Mouse (Mus musculus) lung, postnatal 0 days (tissue): ENCODE data around the gene Zfp692. TPM values are rescaled to one million over a fixed set of nuclear protein-coding genes. Genes with fewer than 3 reads are reported as not detected.
A peak's percentile ranks its signal among the peaks of the same experiment; 100 is the strongest.

Experiments
- ATAC-seq: fragments of 200-750 bp; cut with Nextera tagmentation; 2 replicates; pipeline ENCODE4 v1.8.0; 2017; ENCODE audit warnings: moderate library complexity
- DNase-seq: peaks from one replicate; pipeline ENCODE4 v3.0.0-alpha.2; 2016; ENCODE audit warnings: low spot score
- H3K27ac ChIP-seq: fragments of 300-500 bp; sonication (generic); 2 replicates; pipeline ENCODE4 v1.5.1; 2014; ENCODE audit warnings: antibody characterized with exemption, mild to moderate bottlenecking, low read length, mixed read lengths
- H3K27me3 ChIP-seq: fragments of 300-500 bp; sonication (generic); replicated peaks from 2 replicates; pipeline ENCODE4 v1.6.1; 2014; ENCODE audit warnings: low read length, mixed read lengths; ENCODE audit not compliant: insufficient read depth
- H3K36me3 ChIP-seq: fragments of 300-500 bp; sonication (generic); 2 replicates; pipeline ENCODE4 v1.6.1; 2014; ENCODE audit warnings: low read length, mixed read lengths; ENCODE audit not compliant: insufficient read depth
- H3K4me1 ChIP-seq: fragments of 300-500 bp; sonication (generic); 2 replicates; pipeline ENCODE4 v1.6.1; 2014; ENCODE audit warnings: antibody characterized with exemption, low read depth, low read length, mixed read lengths; ENCODE audit not compliant: insufficient read depth
- H3K4me2 ChIP-seq: fragments of 300-500 bp; sonication (generic); replicated peaks from 2 replicates; pipeline ENCODE4 v1.6.1; 2014; ENCODE audit warnings: low read depth, mild to moderate bottlenecking, low read length, moderate library complexity, mixed read lengths
- H3K4me3 ChIP-seq: fragments of 300-500 bp; sonication (generic); 2 replicates; pipeline ENCODE4 v1.5.1; 2014; ENCODE audit warnings: low read depth, low read length
- H3K9ac ChIP-seq: fragments of 300-500 bp; sonication (generic); replicated peaks from 2 replicates; pipeline ENCODE4 v1.6.1; 2014; ENCODE audit warnings: low read depth, mild to moderate bottlenecking
- H3K9me3 ChIP-seq: fragments of 300-500 bp; sonication (generic); 2 replicates; pipeline ENCODE4 v1.6.1; 2016; ENCODE audit warnings: low read length, mixed read lengths
- CTCF ChIP-seq: IDR thresholded peaks from 2 replicates; pipeline ENCODE4 v1.5.1; 2016; ENCODE audit warnings: antibody characterized with exemption, mild to moderate bottlenecking
- EP300 ChIP-seq: IDR thresholded peaks from 2 replicates; pipeline ENCODE4 v1.6.1; 2016; ENCODE audit warnings: antibody characterized with exemption, mild to moderate bottlenecking, control low read depth
- WGBS: fragments of 180-500 bp; shearing (Covaris S2); extraction: QIAGEN DNeasy Blood & Tissue Kit; methylation state at CpG from one replicate; pipeline ENCODE4 v1.1.7; 2014; 5-methylcytosine and 5-hydroxymethylcytosine counted together
- polyA plus RNA-seq: library from polyadenylated mRNA; unstranded; fragments of >200 nt; fragmentation: Nextera tagmentation; extraction: Ambion mirVana; gene quantifications from 2 replicates; pipeline ENCODE4 v1.2.1, GENCODE M21; 2015

The Zfp692 gene
- polyA plus RNA-seq, 1 experiment from 2014 or later, result 5.6 TPM

DNA sequence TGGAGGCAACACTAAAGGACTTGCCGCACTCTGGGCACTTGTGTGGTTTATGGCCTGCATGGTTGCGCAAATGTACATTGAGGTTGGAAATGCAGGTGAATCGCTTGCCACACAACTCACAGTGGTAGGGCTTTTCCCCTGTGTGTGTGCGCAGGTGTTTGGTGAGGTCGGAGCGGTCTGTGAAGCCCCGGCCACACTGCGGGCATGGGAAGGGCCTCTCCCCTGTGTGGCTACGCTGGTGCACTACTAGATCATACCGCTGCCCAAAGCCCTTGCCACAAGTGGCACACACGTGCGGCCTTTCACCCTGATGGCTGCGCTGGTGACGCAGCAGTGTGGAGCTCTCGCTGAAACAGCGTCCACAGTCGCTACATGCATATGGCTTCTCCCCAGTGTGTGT, 9.5 kb downstream of the Zfp692 start:
- no peak for DNase-seq

DNA sequence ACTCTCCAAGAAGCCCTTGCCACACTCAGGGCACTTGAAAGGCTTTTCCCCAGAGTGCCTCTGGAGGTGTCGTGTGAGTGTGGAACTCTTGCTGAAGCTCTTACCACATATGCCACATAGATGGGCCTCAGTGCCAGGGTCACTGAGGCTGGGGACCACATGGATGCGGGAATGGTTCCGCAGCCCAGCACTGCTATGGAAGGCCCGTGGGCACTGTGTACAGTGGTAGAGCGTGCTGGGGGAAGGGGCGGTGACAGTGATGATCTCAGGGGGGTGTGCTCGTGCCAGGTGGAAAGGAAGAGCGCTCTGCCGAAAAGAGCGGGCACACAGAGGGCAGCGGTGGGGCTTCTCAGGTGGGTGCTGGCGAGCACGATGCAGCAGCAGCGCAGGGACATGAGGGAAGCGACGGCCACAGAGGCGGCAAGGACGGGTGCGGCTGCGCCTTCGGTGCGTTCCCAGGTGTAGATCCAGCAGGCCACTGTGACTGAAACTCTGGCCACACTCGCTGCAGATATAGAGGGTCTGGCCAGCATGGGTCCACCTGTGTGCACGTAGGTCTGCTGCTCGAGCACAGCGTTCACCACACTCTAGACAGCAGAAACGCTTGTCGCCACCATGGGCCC, 10.0 kb downstream of the Zfp692 start:
- Histone ChIP-seq H3K9ac (no peak overlapping the region), H3K27me3 (no peaks in the 10 kb centered on the region), H3K4me2 (no peak overlapping the region), H3K9me3 (no peaks in the 10 kb centered on the region), H3K4me1 (peaks cover 3% of the 10 kb centered on the region; the same call in 1 of the 2 replicates), H3K36me3 (peaks cover 7% of the 10 kb centered on the region; the same call in 1 of the 2 replicates), H3K4me3 (no peak overlapping the region), H3K27ac (no peak overlapping the region)
- no peak for ATAC-seq
- TF ChIP-seq EP300, result no peak
- TF ChIP-seq CTCF, result no peak
- WGBS, result 71% methylated on average over 28 of the region's 28 CpGs
- DNase-seq, result no peak

More for the DNA sequence above, 9.5 kb downstream of the Zfp692 start:
- 82% methylated on average over 17 of the region's 17 CpGs for WGBS
- Histone ChIP-seq H3K27me3 (no peaks in the 10 kb centered on the region), H3K36me3 (peaks cover 7% of the 10 kb centered on the region; the same call in 1 of the 2 replicates), H3K4me3 (no peak overlapping the region), H3K9ac (no peak overlapping the region), H3K27ac (no peak overlapping the region), H3K9me3 (no peaks in the 10 kb centered on the region), H3K4me1 (no peaks in the 10 kb centered on the region), H3K4me2 (no peak overlapping the region)
- no peak for TF ChIP-seq CTCF
- no peak for TF ChIP-seq EP300
- ATAC-seq, result no peak

DNA sequence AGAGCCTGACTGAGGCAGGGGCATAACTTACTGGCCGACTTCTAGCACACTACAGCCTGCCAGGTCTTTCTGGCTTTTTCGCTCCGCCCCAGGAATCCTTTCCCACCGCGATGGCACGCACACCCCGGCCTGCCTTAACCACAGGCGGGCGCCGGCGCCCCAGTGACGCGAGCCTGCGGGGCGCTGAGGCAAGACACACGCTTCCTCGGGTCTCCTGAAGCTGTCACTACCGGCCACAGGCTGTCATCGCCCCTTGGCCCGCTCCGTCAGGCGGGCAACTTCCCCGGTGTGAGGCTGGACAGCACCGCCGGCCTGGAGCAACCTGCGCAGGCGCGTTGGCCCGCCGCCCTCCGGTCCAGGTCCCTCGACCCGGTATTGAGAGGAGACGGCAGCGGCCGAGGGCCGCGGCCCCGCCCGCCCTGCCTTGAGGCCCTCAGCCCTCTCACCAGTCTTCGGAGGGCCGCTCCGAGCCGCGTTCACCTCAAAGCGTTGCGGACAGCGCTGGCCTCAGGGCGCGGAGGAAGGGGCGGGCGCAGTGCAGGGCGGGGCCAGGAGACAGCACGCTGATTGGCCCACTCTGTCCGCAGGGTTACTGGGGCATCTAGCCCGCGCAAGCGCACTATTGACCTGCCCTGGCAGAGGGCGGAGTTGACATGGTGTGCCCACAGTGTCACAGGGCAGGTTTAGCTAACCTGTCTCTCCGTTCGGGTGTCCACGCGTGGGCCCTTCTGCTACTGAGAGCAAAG, 16.1 kb downstream of the Zfp692 start:
- WGBS, result under 1% methylated on average over 59 of the region's 63 CpGs
- Histone ChIP-seq H3K4me2 (peak overlapping the region; percentile 77), H3K4me1 (peaks cover 17% of the 10 kb centered on the region; the same call in 1 of the 2 replicates), H3K27ac (peak overlapping the region; percentile 96), H3K9me3 (no peaks in the 10 kb centered on the region), H3K27me3 (no peaks in the 10 kb centered on the region), H3K9ac (peak overlapping the region; percentile 69), H3K4me3 (peak overlapping the region; percentile 60), H3K36me3 (peaks cover 4% of the 10 kb centered on the region; the same call in 1 of the 2 replicates)
- TF ChIP-seq CTCF (peak; percentile 28), EP300 (no peak)
- peak; percentile 99 for ATAC-seq
- DNase-seq, result peak; percentile 99

DNA sequence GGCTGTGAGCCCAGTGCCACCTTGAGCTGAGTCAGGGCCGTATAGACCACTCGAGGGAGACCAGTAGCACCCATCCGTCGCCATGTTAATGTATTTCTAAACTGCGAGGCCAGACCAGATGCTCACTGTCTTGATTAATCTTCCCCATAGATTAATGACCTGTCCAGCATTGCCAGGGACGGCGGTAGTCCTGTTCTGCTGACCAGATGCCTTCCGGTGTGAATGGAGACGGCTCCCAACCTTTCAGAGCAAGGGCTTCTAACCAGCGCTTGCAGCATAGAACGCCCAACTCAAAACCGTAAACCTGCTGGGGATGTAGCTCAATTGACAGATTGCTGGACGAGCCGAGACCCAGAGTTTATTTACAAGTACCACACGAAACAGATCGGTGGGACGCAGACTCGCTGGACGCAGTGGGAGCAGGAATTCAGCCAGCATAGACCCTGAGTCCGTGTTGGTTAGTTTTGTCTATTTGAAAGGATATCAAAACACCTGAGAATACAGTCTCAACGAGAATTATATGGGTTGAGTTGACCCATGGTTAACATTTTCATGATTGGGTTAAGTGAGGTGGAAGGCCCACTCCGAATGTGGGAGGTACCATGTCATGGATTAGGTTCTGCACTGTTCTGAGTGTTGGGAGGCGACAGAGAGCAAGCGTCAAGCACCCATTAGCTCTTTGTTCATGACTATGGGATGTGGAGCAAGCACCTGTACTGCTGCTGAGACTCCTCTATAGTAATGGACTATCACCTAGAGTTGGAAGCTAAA, 16.9 kb downstream of the Zfp692 start:
- ATAC-seq, result no peak
- no peak for TF ChIP-seq CTCF

DNA sequence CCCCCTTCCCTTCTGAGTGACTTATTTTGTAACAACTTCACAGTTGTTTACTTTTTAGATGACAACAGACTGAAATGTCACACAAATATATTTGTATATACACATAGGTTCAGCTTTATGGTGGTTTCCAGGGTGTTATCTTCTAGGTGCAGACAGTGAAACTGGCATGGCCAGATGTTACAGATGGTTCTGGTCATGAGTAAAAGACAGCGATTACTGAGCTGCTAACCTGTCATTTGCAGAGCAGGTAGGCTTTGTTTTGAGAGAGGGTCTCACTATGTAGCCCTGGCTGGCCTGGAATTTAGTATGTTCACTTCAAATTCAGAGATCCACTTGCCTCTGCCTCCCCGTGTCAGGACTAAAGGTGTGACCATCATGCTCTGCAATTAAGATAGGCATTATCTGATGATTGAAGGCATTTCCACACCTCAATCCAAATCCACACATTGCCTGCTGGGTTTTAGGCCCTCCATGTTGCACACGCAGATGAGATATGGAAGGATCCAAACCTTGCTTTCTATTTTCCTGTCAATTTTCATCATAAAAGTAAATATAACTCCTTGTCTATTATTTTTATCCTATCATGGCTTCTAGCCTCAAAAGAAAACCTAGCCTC, 17.9 kb downstream of the Zfp692 start:
- no peaks in the 10 kb centered on the region for H3K9me3 ChIP-seq
- H3K4me3 ChIP-seq, result no peak overlapping the region
- H3K27ac ChIP-seq, result no peak overlapping the region
- 79% methylated on average over 3 of the region's 3 CpGs for WGBS
- no peak overlapping the region for H3K4me2 ChIP-seq
- 0 out of 2 replicates have a peak, but pooled peaks cover 4% of the 10 kb centered on the region for H3K36me3 ChIP-seq
- H3K4me1 ChIP-seq, result peaks cover 17% of the 10 kb centered on the region; the same call in 1 of the 2 replicates
- no peak overlapping the region for H3K9ac ChIP-seq
- no peaks in the 10 kb centered on the region for H3K27me3 ChIP-seq
- TF ChIP-seq CTCF (no peak), EP300 (no peak)
- DNase-seq (no peak), ATAC-seq (no peak)

More for the DNA sequence above, 16.9 kb downstream of the Zfp692 start:
- peak; percentile 16 for DNase-seq
- Histone ChIP-seq H3K27ac (peak overlapping the region; percentile 96), H3K4me2 (peak overlapping the region; percentile 77), H3K9me3 (no peaks in the 10 kb centered on the region), H3K9ac (peak overlapping the region; percentile 69), H3K36me3 (peaks cover 4% of the 10 kb centered on the region; the same call in 1 of the 2 replicates), H3K27me3 (no peaks in the 10 kb centered on the region), H3K4me1 (peaks cover 17% of the 10 kb centered on the region; the same call in 1 of the 2 replicates), H3K4me3 (peak overlapping the region; percentile 60)
- 6% methylated on average over 24 of the region's 24 CpGs for WGBS
